Comparison of ENCODE assay signal across 9 mouse cellular contexts in the genomic region with DNA sequence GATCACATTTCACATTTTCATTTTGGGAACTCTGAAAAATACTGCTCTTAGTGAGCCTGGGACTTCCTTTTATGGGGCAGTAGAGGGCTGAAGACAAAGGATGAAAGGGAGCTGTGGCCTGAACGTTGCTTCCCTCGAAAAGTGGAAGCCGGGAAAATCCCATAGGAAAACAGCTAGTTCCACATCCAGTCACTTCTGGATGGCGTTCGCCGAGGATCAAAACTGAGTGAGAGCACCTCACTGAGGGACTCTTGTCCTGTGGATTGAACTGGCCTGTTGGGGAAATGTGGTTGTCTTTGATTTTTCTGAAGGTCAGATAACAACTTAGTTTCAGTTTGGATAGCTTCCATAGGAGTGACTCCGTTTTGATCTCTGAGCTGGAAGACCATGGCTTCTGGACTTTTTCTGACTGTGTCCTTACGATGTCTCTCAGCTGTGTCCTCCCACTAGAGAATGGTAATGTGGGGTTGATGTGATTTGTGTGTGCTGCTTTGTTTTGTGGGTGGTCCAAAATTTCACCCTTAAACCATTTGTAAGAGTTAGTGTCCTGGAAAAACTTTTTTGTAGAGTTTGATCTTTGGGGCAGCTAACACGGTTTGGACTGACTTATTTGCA. TPM values are rescaled to one million over a fixed set of nuclear protein-coding genes. Genes with fewer than 3 reads are reported as not detected.
DNase-seq lines count a peak whose midpoint lies in the region; ATAC-seq and TF ChIP-seq lines count a peak whose summit lies in the region.
"Had no signal": no experiment of that assay in that cellular context is flagged by ENCODE, and none has a peak within 500 bp of the region (broad histone marks: within the 10 kb centered on the region; RNA-seq: fewer than 3 reads in every experiment).

No protein-coding gene starts in this region.

- no peaks in the 10 kb centered on the region for H3K27me3 ChIP-seq in kidney, postnatal 0 days (ENCODE audit: insufficient read depth, low read length)
- H3K27me3 ChIP-seq in embryonic facial prominence, embryonic 13.5 days, result no peaks in the 10 kb centered on the region
- no peaks in the 10 kb centered on the region for H3K27me3 ChIP-seq in midbrain, embryonic 15.5 days (replicated peaks)

- no peaks in the 10 kb centered on the region; the same call in 1 of the 2 replicates for H3K9me3 ChIP-seq in kidney, postnatal 0 days (replicated peaks; ENCODE audit: low read length)
- H3K9me3 ChIP-seq in embryonic facial prominence, embryonic 13.5 days, result peaks cover 5% of the 10 kb centered on the region; the same call in 1 of the 2 replicates
- H3K9me3 ChIP-seq in midbrain, embryonic 15.5 days, result no peaks in the 10 kb centered on the region

- peak overlapping the region; percentile 18; the same call in 1 of the 2 replicates for H3K9ac ChIP-seq in kidney, postnatal 0 days (ENCODE audit: low read depth, low read length)
- no peak overlapping the region for H3K9ac ChIP-seq in embryonic facial prominence, embryonic 13.5 days
- H3K9ac ChIP-seq in midbrain, embryonic 15.5 days, result no peak overlapping the region

- H3K27ac ChIP-seq in kidney, postnatal 0 days, result peak overlapping the region; percentile 70
- H3K27ac ChIP-seq in embryonic facial prominence, embryonic 13.5 days, result no peak overlapping the region
- H3K27ac ChIP-seq in midbrain, embryonic 15.5 days, result no peak overlapping the region

- 46% methylated on average over 9 of the region's 9 CpGs for WGBS in kidney, postnatal 0 days
- 91% methylated on average over 9 of the region's 9 CpGs for WGBS in embryonic facial prominence, embryonic 13.5 days
- WGBS in midbrain, embryonic 15.5 days, result 91% methylated on average over 9 of the region's 9 CpGs

- no peak for ATAC-seq in kidney, postnatal 0 days (replicated peaks; ENCODE audit: low FRiP score, low read depth)
- no peak for ATAC-seq in embryonic facial prominence, embryonic 13.5 days (ENCODE audit: insufficient number of reproducible peaks, insufficient read depth, low FRiP score, low TSS enrichment, low read depth)
- no peak for ATAC-seq in midbrain, embryonic 15.5 days (replicated peaks)
- ATAC-seq in megakaryocyte progenitor cell, adult 5-6 weeks (replicated peaks; ENCODE audit: poor library complexity), result no peak

- no peak for TF ChIP-seq CTCF in kidney, postnatal 0 days (IDR thresholded peaks at IDR 0.05; ENCODE audit: low read depth)

- peaks cover 8% of the 10 kb centered on the region for H3K4me1 ChIP-seq in kidney, postnatal 0 days (replicated peaks; ENCODE audit: insufficient read depth, low read length)
- peaks cover 22% of the 10 kb centered on the region for H3K4me1 ChIP-seq in embryonic facial prominence, embryonic 13.5 days
- peaks cover 30% of the 10 kb centered on the region for H3K4me1 ChIP-seq in midbrain, embryonic 15.5 days

- H3K4me2 ChIP-seq in kidney, postnatal 0 days (ENCODE audit: low read length), result peak overlapping the region; percentile 47
- H3K4me2 ChIP-seq in embryonic facial prominence, embryonic 13.5 days, result peak overlapping the region; percentile 95; the same call in 1 of the 2 replicates
- peak overlapping the region; percentile 71 for H3K4me2 ChIP-seq in midbrain, embryonic 15.5 days

- H3K4me3 ChIP-seq in kidney, postnatal 0 days (replicated peaks; ENCODE audit: low read depth, low read length), result 0 out of 2 replicates have a peak overlapping the region, but pooled peaks have one; percentile 10
- H3K4me3 ChIP-seq in embryonic facial prominence, embryonic 13.5 days, result no peak overlapping the region
- H3K4me3 ChIP-seq in midbrain, embryonic 15.5 days, result no peak overlapping the region

- DNase-seq in kidney, postnatal 0 days (ENCODE audit: low spot score), result peak; percentile 63
- no peak for DNase-seq in kidney, adult 11 months
- peak; percentile 30 for DNase-seq in heart, postnatal 4 days
- no peak for DNase-seq in layer of hippocampus, postnatal 25 days (ENCODE audit: extremely low spot score in 1 of 2, low spot score in 1 of 2)
- DNase-seq in thymus, postnatal 25 days, result no peak
- DNase-seq: right cerebral cortex, adult 18-20 months had no signal

- H3K36me3 ChIP-seq in kidney, postnatal 0 days (ENCODE audit: insufficient read depth, low read length), result no peaks in the 10 kb centered on the region
- peaks cover 13% of the 10 kb centered on the region for H3K36me3 ChIP-seq in embryonic facial prominence, embryonic 13.5 days
- no peaks in the 10 kb centered on the region for H3K36me3 ChIP-seq in midbrain, embryonic 15.5 days (replicated peaks)

RNA-seq across cellular contexts. Expression of gene Spin1, which starts 2.5 kb away (rescaled TPM):
- 67.6 and 71.8 TPM in 2 replicates for polyA plus RNA-seq in kidney, postnatal 0 days (2015; fragmentation: Nextera tagmentation; extraction: Ambion mirVana)
- polyA plus RNA-seq in embryonic facial prominence, embryonic 13.5 days (2015; fragmentation: Nextera tagmentation; extraction: Ambion mirVana), result 116 and 128 TPM in 2 replicates
- 10 to 100 TPM; 75.0 to 75.7 TPM for total RNA-seq in heart, postnatal 4 days (2021)
- 169 and 176 TPM in 2 replicates for polyA plus RNA-seq in midbrain, embryonic 15.5 days (2015; fragmentation: Nextera tagmentation; extraction: Ambion mirVana)
- 100 to 1,000 TPM; 164 TPM for total RNA-seq in layer of hippocampus, postnatal 25 days (2021)
- total RNA-seq in megakaryocyte progenitor cell, adult 5-6 weeks (2015), result 39.3 and 40.0 TPM in 2 replicates
- total RNA-seq in megakaryocyte progenitor cell, adult 5-6 weeks (2017), result 40.1 and 47.5 TPM in 2 replicates

Comparison
In these comparisons a context has a peak if more than half of its experiments do, and no peak if none do; other contexts are left out.
1. DNase-seq: peak in kidney, postnatal 0 days (single experiment) and heart, postnatal 4 days (single experiment); none in kidney, adult 11 months (single experiment), layer of hippocampus, postnatal 25 days (0 of 2) and thymus, postnatal 25 days (single experiment).
2. Peak in every context shown above with its lines, with median percentiles within 50 percentile points of each other: H3K4me2 ChIP-seq.